Mouse (Mus musculus) heart, adult 18-20 months (tissue): ENCODE measurements at regions not wholly inside any gene's neighbourhood (a gene's known extent, or its start where the extent isn't known, plus 50 kb on each side); places are given as distances from the start of the nearest gene placed in this dataset.
"Not testable (repeated sequence)": the region's sequence is repeated elsewhere in the genome, so short reads cannot be mapped to it uniquely, and the experiment has no call there.

Experiments
- DNase-seq, 2 experiments: peaks; one replicate each; pipeline ENCODE4 v3.0.0; 2021 to 2022; ENCODE audit warnings: mixed read lengths in 1 of 2

- DNase-seq, result no peak
Measured at GRCm38 (mm10) chr10:117498497-117498896, 118.7 kb upstream of the Cpsf6 start.

- DNase-seq, result no peak
Measured at GRCm38 (mm10) chr10:117497565-117498256, 117.9 kb upstream of the Cpsf6 start.

- DNase-seq, result not testable (repeated sequence)
Measured at GRCm38 (mm10) chr10:117497082-117497481, 117.3 kb upstream of the Cpsf6 start.

DNA sequence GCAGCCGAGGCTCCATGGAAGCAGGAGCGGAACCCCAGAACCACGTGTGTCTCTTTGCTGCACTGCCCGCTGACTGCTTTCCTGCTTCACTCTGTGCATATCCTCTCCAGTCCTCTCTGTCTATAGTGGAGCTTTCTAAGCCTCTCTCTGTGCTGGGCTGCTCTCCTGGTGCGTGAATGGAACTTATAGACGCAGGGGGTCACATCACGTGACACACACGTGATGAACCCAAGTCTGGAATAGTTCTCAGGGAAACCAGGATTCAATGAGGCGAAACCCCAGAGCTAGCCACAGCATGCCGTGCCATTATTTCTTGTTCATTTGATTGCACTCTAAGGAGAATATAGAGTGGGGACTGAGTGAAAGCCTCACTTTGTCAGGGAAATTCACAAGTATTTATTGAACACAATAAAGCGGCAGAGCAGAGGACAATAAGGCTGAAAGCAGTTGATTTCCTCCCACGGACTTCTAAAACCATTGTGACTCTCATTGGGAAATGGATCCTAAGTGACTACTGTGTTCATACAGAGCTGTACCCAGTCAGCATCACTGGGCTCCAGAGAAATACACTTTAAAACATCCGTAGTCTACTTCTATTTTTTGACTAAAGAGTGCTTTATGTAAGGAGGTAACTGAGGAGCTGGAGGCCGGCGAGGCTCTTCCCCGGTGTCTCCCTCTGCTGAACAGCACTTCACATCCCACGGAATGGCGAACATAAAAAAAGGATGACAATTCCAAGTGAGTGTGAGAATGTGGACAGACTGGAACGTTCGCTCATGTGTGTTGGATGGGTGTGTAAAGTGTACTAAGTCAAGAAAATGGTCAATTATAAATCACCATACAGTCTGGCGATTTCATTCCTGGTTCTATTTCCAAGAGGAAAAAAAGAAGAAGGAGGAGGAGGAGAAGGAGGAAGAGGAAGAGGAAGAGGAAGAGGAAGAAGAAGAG is 116.5 kb upstream of the Cpsf6 start:
- no peak for DNase-seq

GRCm38 (mm10) chr10:117494171-117494701 is 114.4 kb upstream of the Cpsf6 start:
- peak in 1 of 2 experiments; percentile 13 for DNase-seq

DNA sequence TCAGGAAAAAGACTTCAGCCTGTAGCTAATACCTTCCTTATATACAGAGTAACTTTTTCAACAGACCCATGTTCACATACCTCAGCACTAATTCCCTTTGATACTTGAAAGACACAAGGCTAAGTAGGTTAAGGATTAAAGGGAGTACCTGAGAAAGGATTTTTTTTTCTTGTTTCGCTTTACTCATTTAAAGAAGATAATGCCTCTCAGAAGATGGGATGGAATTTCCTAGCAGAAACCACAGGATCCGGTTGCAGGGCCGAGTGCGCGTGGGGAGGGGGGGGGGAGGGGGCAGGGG is 114.0 kb upstream of the Cpsf6 start:
- no peak for DNase-seq

DNA sequence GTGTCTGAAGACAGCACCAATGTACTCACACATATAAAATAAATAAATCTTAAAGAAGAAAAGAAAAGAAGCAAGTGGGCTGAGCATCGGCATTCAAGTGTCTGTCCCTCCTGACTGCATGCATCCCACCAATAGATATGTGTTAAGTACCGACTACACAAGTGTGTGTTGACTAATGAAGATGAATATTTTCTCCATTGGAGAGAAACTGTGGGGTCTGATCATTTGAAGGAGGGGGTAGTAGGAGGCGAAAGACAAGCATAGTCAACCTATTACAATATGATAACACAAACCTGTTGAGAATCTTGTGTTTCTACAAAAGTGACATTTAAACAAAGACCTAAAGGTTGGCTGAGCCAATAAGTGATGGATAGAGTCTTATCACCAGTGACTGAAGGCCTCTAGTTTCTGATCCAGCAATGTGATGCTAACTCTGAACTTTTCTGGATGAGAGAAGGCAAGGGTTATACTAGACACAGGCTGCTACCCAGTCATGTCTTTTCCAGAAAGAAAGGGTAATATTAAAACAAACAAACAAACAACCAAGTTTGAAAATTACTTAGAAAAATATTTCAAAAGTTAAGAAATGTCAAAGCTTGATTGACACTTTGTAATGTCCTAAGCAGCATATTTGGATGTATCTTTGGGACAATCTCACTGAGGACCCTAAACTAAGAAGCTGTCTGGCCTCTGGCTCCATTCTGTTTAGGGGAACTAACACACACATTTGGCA is 113.4 kb upstream of the Cpsf6 start:
- no peak for DNase-seq

- no peak for DNase-seq
Measured at GRCm38 (mm10) chr10:117492391-117492990, 112.7 kb upstream of the Cpsf6 start.

GRCm38 (mm10) chr10:117491711-117492110 is 111.9 kb upstream of the Cpsf6 start:
- DNase-seq, result no peak

DNA sequence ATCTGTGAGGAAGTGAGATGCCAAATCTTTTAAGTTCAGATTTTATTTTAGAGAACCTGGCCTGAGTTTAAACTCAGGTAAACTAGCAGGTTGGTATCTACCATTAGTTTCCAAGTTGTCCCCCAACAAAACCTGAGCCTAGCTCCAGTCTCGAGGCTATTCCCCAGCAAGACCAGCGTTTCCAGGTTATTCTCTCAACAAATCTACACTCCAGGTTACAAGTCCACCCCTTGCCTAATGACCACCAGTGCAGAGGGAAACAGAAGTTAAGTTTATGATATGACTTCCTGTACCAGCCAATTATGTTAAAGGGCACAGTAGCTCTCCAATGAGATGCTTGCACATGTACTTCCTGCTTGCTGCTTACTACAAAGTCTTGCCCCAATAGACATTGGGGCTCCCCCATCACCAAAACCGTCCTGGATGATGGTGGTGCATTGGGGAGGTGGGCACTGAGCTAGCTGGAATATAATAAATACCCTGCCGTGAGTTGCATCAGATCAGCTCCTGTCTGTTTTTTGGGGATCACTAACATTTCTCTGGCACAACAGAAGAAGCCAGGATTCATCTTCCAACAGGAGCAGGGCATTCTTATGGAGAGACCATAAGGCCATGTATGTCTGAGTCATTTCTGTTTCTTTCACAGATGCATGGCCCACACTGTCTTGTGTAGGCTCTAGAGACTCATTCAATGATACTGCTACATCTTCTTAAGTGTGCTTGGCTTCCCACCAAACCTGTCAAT is 111.2 kb upstream of the Cpsf6 start:
- DNase-seq, result no peak

DNA sequence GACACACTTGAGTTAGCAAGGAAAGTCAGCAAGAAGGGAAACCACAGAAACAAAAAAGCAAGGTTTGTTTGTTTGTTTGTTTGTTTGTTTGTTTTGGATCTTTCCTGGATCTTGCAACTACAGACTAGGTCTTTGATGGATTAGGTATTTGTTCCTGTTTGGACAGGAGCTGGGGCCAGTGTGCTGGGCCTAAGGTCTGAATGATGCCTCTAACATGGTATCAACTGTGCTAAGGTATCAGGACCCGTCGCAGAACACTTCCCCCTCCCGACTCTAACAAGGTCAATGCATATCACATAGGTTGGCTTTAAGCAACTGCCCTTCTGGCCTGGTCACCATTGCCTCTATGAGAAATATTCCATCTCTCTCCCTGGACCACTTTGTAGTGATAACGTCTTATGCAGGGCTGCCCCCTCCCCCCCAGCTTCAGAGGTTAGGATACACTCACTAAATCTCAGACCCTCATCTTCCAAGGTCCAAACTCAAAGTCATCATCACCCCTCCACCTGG is 103.3 kb upstream of the Cpsf6 start:
- DNase-seq, result no peak

GRCm38 (mm10) chr10:117482361-117482760 is 102.5 kb upstream of the Cpsf6 start:
- no peak for DNase-seq

GRCm38 (mm10) chr10:117481341-117481990 is 101.7 kb upstream of the Cpsf6 start:
- no peak for DNase-seq

GRCm38 (mm10) chr10:117480456-117480850 is 100.6 kb upstream of the Cpsf6 start:
- no peak for DNase-seq

GRCm38 (mm10) chr10:117479721-117480455 is 100.1 kb upstream of the Cpsf6 start:
- DNase-seq, result no peak

DNA sequence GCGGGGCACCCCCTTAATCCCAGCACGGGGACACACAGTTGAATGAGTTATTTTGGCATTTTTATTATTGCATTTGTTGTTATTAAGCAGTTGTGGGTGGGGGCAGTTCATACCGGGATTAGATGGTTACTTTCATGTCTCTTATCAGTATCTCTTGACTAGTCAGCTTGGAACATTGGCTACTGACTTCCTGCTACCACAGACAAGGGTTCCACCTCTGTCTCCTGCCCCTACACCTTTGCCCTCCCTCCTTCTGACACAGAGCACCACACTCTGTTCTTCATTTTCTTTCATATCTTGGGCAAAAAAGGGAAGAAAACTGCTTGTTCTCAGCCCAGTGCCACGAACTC is 99.1 kb upstream of the Cpsf6 start:
- no peak for DNase-seq

DNA sequence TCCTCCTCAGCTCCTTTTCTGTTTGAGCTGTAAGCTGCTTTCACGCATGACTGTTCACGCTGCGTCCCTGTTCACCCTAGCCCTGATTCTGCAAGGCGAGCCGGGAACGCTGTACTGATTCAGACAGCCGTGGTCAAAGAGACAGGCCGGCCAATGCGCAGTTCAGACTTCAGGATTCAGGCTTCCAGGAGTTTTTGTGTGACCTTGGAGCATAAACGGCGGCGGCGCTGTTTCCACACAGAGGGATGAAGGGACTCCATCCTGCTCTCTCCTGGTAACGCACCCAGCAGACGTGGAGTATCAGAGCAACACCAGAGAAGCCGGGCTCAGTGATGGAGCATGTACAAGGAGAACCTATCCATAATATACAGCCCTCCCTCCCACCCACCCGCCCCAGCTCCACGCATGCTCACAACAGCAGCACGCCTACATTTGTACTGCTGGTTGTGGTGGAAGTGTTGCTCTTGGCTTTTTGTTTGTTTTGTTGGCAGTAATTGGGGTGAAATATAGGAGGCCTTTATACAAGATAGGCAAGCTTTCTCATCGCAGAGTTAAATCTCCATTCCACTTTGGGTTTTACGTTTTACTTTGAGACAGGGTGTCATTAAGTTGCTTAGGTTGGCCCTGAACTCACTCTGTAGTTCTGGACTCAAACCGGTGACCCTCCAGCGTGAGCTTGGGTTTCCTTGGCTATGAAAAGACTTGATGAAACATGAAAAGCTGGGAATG is 98.6 kb upstream of the Cpsf6 start:
- no peak for DNase-seq

DNA sequence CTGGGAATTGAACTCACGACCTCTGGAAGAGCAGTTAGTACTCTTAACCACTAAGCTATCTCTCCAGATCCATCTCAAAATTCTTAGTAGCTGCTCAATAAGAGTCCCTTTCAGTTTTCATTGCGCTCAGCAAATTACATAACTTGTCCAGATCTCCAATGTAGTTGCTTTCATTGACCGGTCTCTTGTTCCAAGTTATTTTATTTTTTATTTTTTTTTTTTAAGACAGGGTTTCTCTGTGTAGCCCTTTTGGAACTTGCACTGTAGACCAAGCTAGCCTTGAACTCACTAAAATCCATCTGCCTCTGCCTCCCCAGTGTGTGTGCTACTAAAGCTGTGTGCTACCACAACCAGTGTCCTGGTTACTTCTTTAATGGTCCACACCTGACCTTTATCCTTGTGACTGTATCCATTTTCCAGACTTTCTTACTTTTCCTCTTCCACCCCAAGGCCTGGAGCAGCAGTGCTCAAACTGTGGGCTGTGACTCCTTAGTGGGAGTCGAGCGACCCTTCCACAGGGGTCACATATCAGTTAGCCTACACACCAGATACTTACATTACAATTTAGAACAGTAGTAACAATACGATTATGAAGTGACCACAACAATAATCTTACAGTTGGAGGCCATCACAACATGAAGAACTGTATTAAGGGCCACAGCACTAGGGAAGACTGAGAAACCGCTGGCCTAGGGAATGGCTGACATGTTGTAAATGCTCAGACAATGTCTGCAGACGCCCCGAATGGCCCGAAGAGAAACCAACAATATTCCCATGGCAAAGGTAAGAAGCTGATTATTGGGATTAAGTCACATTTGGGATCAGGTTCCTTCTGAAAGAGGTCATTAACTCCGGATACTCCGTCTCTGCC is 97.8 kb upstream of the Cpsf6 start:
- DNase-seq, result no peak
